ENCODE assay signal across 25 mouse cellular contexts in the genomic region with DNA sequence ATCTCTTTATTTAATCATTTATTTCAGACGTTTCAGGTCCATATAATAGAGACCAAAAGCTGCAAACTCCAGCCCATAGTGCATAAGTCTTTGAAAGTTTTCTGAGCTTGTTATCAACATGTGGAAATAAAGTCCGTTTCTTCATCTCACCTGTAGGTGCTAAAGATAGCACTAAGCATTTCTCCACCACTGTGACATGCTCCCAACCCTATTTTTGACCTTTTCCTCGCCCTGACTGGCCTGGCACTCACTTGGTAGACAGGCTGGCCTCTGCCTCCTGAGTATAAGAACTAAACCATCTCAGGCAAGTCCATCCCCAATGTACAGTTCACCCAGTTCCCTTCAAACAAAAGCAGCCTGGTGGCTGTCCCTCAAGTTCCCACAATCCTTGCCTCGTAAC.
"Had no signal": no experiment of that assay in that cellular context is flagged by ENCODE, and none has a peak within 500 bp of the region (broad histone marks: within the 10 kb centered on the region; RNA-seq: fewer than 3 reads in every experiment).

No protein-coding gene starts in this region.

- H3K4me3 ChIP-seq: gastrocnemius, adult 2 months; heart, adult 2 months; heart, embryonic 13.5 days; heart, embryonic 15.5 days; hindbrain, embryonic 10.5 days; hindbrain, embryonic 12.5 days; layer of hippocampus, adult 2 months; left cerebral cortex, adult 2 months; limb, embryonic 12.5 days; liver, embryonic 13.5 days; liver, embryonic 15.5 days had no signal

- H3K27ac ChIP-seq: gastrocnemius, adult 2 months; heart, adult 2 months; heart, embryonic 13.5 days; heart, embryonic 15.5 days; hindbrain, embryonic 10.5 days; hindbrain, embryonic 12.5 days; hindbrain, embryonic 14.5 days; layer of hippocampus, adult 2 months; left cerebral cortex, adult 2 months; limb, embryonic 12.5 days; liver, embryonic 13.5 days; liver, embryonic 15.5 days had no signal

- H3K9me3 ChIP-seq: heart, embryonic 15.5 days; hindbrain, embryonic 10.5 days; hindbrain, embryonic 12.5 days; liver, embryonic 13.5 days; liver, embryonic 15.5 days had no signal

- H3K36me3 ChIP-seq: heart, embryonic 13.5 days; heart, embryonic 15.5 days; hindbrain, embryonic 10.5 days; hindbrain, embryonic 12.5 days; limb, embryonic 12.5 days; liver, embryonic 13.5 days; liver, embryonic 15.5 days had no signal

- H3K9ac ChIP-seq: heart, embryonic 13.5 days; heart, embryonic 15.5 days; hindbrain, embryonic 12.5 days; hindbrain, embryonic 14.5 days; limb, embryonic 12.5 days; liver, embryonic 13.5 days; liver, embryonic 15.5 days had no signal

- H3K4me2 ChIP-seq: heart, embryonic 13.5 days; heart, embryonic 15.5 days; hindbrain, embryonic 12.5 days; hindbrain, embryonic 14.5 days; limb, embryonic 12.5 days; liver, embryonic 11.5 days; liver, embryonic 13.5 days; liver, embryonic 15.5 days had no signal

- H3K27me3 ChIP-seq: heart, embryonic 13.5 days; heart, embryonic 15.5 days; hindbrain, embryonic 12.5 days; liver, embryonic 13.5 days; liver, embryonic 15.5 days had no signal

- H3K4me1 ChIP-seq: hindbrain, embryonic 10.5 days; hindbrain, embryonic 12.5 days had no signal

- DNase-seq: gastrocnemius, adult 2 months; gastrocnemius, postnatal 10 days; gastrocnemius, postnatal 25 days; heart, adult 2 months; heart, postnatal 14 days; heart, postnatal 36 days; kidney, adult 18-20 months; kidney, adult 8-10 months; kidney, postnatal 10 days; kidney, postnatal 25 days; kidney, postnatal 4 days; liver, embryonic 13.5 days had no signal

- ATAC-seq: hindbrain, embryonic 16.5 days; inflammation-experienced regulatory T-cells, adult 6 months; intestine, postnatal 0 days had no signal
